Mouse (Mus musculus): ENCODE measurements around the gene Syf2. TPM values are rescaled to one million over a fixed set of nuclear protein-coding genes. Genes with fewer than 3 reads are reported as not detected.

The Syf2 gene
- 100 to 1,000 TPM in 1 of 2 experiments, 10 to 100 TPM in 1; 89.3 to 108 TPM for total RNA-seq (2023)

GRCm38 (mm10) chr4:134930684-134931481 lies at the start of gene Syf2:
Gene Syf2 (plus strand): TSS chr4:134930898.

GRCm38 (mm10) chr4:134914864-134915209 lies 15.9 kb upstream of the Syf2 start, which contains the start of gene Tmem50a:
Gene Tmem50a (minus strand): TSS chr4:134915024.

GRCm38 (mm10) chr4:134923258-134924018 lies 7.3 kb upstream of the Syf2 start, which contains the start of gene Rsrp1:
Gene Rsrp1 (plus strand): TSS chr4:134923592.

Other genes with a start within 250 kb of the Syf2 start
- gene Man1c1, start 226.6 kb upstream of the Syf2 start, total RNA-seq (2023) = 10 to 100 TPM; 28.0 to 35.0 TPM
- gene Ldlrap1, start 162.9 kb upstream of the Syf2 start, total RNA-seq (2023) = 10 to 100 TPM; 35.9 to 39.2 TPM
- gene Maco1, start 77.6 kb upstream of the Syf2 start, total RNA-seq (2023) = 10 to 100 TPM; 11.5 to 12.2 TPM
- 10 to 100 TPM; 23.7 to 39.4 TPM for gene Rhd, start 66.4 kb upstream of the Syf2 start, total RNA-seq (2023)
- gene Tmem50a, start 15.9 kb upstream of the Syf2 start, total RNA-seq (2023) = 100 to 1,000 TPM; 156 to 164 TPM
- gene Rsrp1, start 7.3 kb upstream of the Syf2 start, total RNA-seq (2023) = 100 to 1,000 TPM; 414 to 510 TPM
- 10 to 100 TPM; 14.9 to 20.0 TPM for gene Runx3, start 189.8 kb downstream of the Syf2 start, total RNA-seq (2023)

Data from neutrophil, adult 83 days (primary cell).